Mouse (Mus musculus): Measurements from ENCODE around the gene Akap8.
A peak's percentile ranks its signal among the peaks of the same experiment; 100 is the strongest.

The Akap8 gene

GRCm38 (mm10) chr17:32349037-32349732 lies 28.1 kb upstream of the Akap8 start:
- DNase-seq (ENCODE audit: low spot score in 2 of 2) = peak; percentile 49 to 51

- no peak for DNase-seq (ENCODE audit: low spot score in 2 of 2)
These were observed 27.4 kb upstream of the Akap8 start for GRCm38 (mm10) chr17:32348406-32348805.

GRCm38 (mm10) chr17:32341102-32341501 lies 20.1 kb upstream of the Akap8 start:
- no peak for DNase-seq (ENCODE audit: low spot score in 2 of 2)

- DNase-seq (ENCODE audit: low spot score in 2 of 2) = no peak
These were observed 19.1 kb upstream of the Akap8 start for GRCm38 (mm10) chr17:32340110-32340509.

GRCm38 (mm10) chr17:32335869-32336268 lies 14.8 kb upstream of the Akap8 start:
- no peak for DNase-seq (ENCODE audit: low spot score in 2 of 2)

GRCm38 (mm10) chr17:32334921-32335320 lies 13.9 kb upstream of the Akap8 start:
- DNase-seq (ENCODE audit: low spot score in 2 of 2) = no peak

GRCm38 (mm10) chr17:32333675-32334303 lies 12.8 kb upstream of the Akap8 start:
- no peak for DNase-seq (ENCODE audit: low spot score in 2 of 2)

- no peak for DNase-seq (ENCODE audit: low spot score in 2 of 2)
These were observed 6.5 kb upstream of the Akap8 start for GRCm38 (mm10) chr17:32327501-32327900.

- no peak for DNase-seq (ENCODE audit: low spot score in 2 of 2)
These were observed 1.8 kb upstream of the Akap8 start for GRCm38 (mm10) chr17:32322809-32323208.

GRCm38 (mm10) chr17:32321836-32322235 lies 798 bp upstream of the Akap8 start:
- peak in 1 of 2 experiments; percentile 23 for DNase-seq (ENCODE audit: low spot score in 2 of 2)

- DNase-seq (ENCODE audit: low spot score in 2 of 2) = no peak
These were observed 324 bp upstream of the Akap8 start for GRCm38 (mm10) chr17:32321390-32321734.

- DNase-seq (ENCODE audit: low spot score in 2 of 2) = no peak
These were observed 1.1 kb downstream of the Akap8 start for GRCm38 (mm10) chr17:32319950-32320349.

- DNase-seq (ENCODE audit: low spot score in 2 of 2) = no peak
These were observed 3.3 kb downstream of the Akap8 start for GRCm38 (mm10) chr17:32317708-32318107.

- no peak for DNase-seq (ENCODE audit: low spot score in 2 of 2)
These were observed 4.0 kb downstream of the Akap8 start for GRCm38 (mm10) chr17:32317032-32317431.

- no peak for DNase-seq (ENCODE audit: low spot score in 2 of 2)
These were observed 5.5 kb downstream of the Akap8 start for GRCm38 (mm10) chr17:32315560-32315959.

- no peak for DNase-seq (ENCODE audit: low spot score in 2 of 2)
These were observed 7.1 kb downstream of the Akap8 start for GRCm38 (mm10) chr17:32313892-32314291.

- DNase-seq (ENCODE audit: low spot score in 2 of 2) = no peak
These were observed 8.2 kb downstream of the Akap8 start for GRCm38 (mm10) chr17:32312801-32313200.

- no peak for DNase-seq (ENCODE audit: low spot score in 2 of 2)
These were observed 13.1 kb downstream of the Akap8 start for GRCm38 (mm10) chr17:32307963-32308362.

- no peak for DNase-seq (ENCODE audit: low spot score in 2 of 2)
These were observed 22.9 kb downstream of the Akap8 start for GRCm38 (mm10) chr17:32298125-32298524.

- DNase-seq (ENCODE audit: low spot score in 2 of 2) = no peak
These were observed 25.1 kb downstream of the Akap8 start for GRCm38 (mm10) chr17:32295901-32296300.

GRCm38 (mm10) chr17:32295160-32295559 lies 25.9 kb downstream of the Akap8 start:
- no peak for DNase-seq (ENCODE audit: low spot score in 2 of 2)

- no peak for DNase-seq (ENCODE audit: low spot score in 2 of 2)
These were observed 35.8 kb downstream of the Akap8 start for GRCm38 (mm10) chr17:32285138-32285670.

Measured in spleen, postnatal 10 days (tissue).